ENCODE assay signal across 8 mouse cellular contexts in the genomic region with DNA sequence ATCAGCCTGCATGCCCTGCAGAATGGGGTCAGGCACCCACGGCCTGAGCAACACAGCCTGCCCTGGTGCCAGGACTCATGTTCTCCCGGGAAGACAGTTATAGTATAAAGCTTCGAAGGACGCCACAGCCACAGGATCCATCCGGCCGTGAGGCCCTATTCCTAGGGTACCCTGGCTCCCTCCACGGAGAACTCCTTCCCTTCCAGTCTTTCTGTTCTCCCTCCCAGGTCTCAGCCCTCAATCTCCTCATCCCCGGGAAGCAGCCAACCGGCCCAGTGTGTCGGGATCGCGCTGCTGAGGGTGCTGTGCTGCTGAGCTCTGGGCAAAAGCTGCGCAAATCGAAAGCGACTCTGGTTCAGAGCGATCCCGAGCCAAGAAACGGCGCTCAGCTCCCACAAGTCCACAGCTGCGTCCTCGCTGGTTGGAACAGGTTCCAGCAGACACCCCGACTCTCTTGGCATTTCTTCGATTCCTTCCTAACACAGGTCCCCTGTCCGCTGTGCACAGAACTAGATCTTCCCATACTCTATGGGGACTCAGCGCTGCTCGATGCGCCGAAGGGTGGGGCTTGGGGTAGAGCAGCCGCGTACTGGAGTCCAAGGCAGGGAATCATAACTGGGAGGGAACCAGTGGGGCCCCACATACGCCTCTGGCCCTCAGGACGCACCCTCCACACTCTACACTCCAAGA. TPM values are rescaled to one million over a fixed set of nuclear protein-coding genes. Genes with fewer than 3 reads are reported as not detected.
DNase-seq lines count a peak whose midpoint lies in the region; ATAC-seq and TF ChIP-seq lines count a peak whose summit lies in the region.

No protein-coding gene starts in this region.

- peak overlapping the region; percentile 67 for H3K4me3 ChIP-seq in E14TG2a.4 (replicated peaks; ENCODE audit: low read length)
- H3K4me3 ChIP-seq in embryonic facial prominence, embryonic 13.5 days, result peak overlapping the region; percentile 47
- peak overlapping the region; percentile 36 for H3K4me3 ChIP-seq in hindbrain, postnatal 0 days (ENCODE audit: low read length)
- peak overlapping the region; percentile 30 for H3K4me3 ChIP-seq in midbrain, embryonic 11.5 days (ENCODE audit: low read depth, low read length)

- H3K4me1 ChIP-seq in E14TG2a.4 (replicated peaks; ENCODE audit: low read depth, low read length), result peaks cover 41% of the 10 kb centered on the region
- H3K4me1 ChIP-seq in embryonic facial prominence, embryonic 13.5 days, result peaks cover 19% of the 10 kb centered on the region
- H3K4me1 ChIP-seq in hindbrain, postnatal 0 days (ENCODE audit: insufficient read depth, low read length), result peaks cover 12% of the 10 kb centered on the region; the same call in 1 of the 2 replicates
- H3K4me1 ChIP-seq in midbrain, embryonic 11.5 days (ENCODE audit: control insufficient read depth, insufficient read depth, low read length), result peaks cover 43% of the 10 kb centered on the region

- 2% methylated on average over 32 of the region's 32 CpGs for WGBS in embryonic facial prominence, embryonic 13.5 days
- WGBS in hindbrain, postnatal 0 days, result 2% methylated on average over 32 of the region's 32 CpGs
- 1% methylated on average over 32 of the region's 32 CpGs for WGBS in midbrain, embryonic 11.5 days

- H3K9ac ChIP-seq in embryonic facial prominence, embryonic 13.5 days, result peak overlapping the region; percentile 63
- peak overlapping the region; percentile 43 for H3K9ac ChIP-seq in hindbrain, postnatal 0 days (replicated peaks; ENCODE audit: low read length)
- peak overlapping the region; percentile 57; the same call in 1 of the 2 replicates for H3K9ac ChIP-seq in midbrain, embryonic 11.5 days (ENCODE audit: low read length)

- no peaks in the 10 kb centered on the region for H3K36me3 ChIP-seq in E14TG2a.4 (ENCODE audit: insufficient read depth, low read length)
- no peaks in the 10 kb centered on the region for H3K36me3 ChIP-seq in embryonic facial prominence, embryonic 13.5 days
- no peaks in the 10 kb centered on the region for H3K36me3 ChIP-seq in hindbrain, postnatal 0 days (ENCODE audit: insufficient read depth, low read length)
- H3K36me3 ChIP-seq in midbrain, embryonic 11.5 days (ENCODE audit: control insufficient read depth, insufficient read depth, low read length), result no peaks in the 10 kb centered on the region

- H3K27ac ChIP-seq in embryonic facial prominence, embryonic 13.5 days, result no peak overlapping the region
- peak overlapping the region; percentile 65 for H3K27ac ChIP-seq in hindbrain, postnatal 0 days
- no peak overlapping the region for H3K27ac ChIP-seq in midbrain, embryonic 11.5 days (ENCODE audit: low read depth, low read length)

- TF ChIP-seq CTCF in E14TG2a.4 (conservative IDR thresholded peaks at IDR 0.05; ENCODE audit: low read length), result no peak
- TF ChIP-seq CTCF in hindbrain, postnatal 0 days (IDR thresholded peaks at IDR 0.05; ENCODE audit: low read depth), result no peak

- H3K27me3 ChIP-seq in E14TG2a.4 (ENCODE audit: insufficient read depth, low read length), result peaks cover 88% of the 10 kb centered on the region
- H3K27me3 ChIP-seq in embryonic facial prominence, embryonic 13.5 days, result peaks cover 91% of the 10 kb centered on the region
- peaks cover 14% of the 10 kb centered on the region; the same call in 1 of the 2 replicates for H3K27me3 ChIP-seq in hindbrain, postnatal 0 days (ENCODE audit: insufficient read depth, low read length)
- H3K27me3 ChIP-seq in midbrain, embryonic 11.5 days (ENCODE audit: control insufficient read depth, insufficient read depth, low read length), result peaks cover 50% of the 10 kb centered on the region

- peak; percentile 44; the same call in 1 of the 2 replicates for ATAC-seq in embryonic facial prominence, embryonic 13.5 days (ENCODE audit: insufficient number of reproducible peaks, insufficient read depth, low FRiP score, low TSS enrichment, low read depth)
- ATAC-seq in hindbrain, postnatal 0 days, result peak; percentile 80
- peak; percentile 41 for ATAC-seq in midbrain, embryonic 11.5 days (ENCODE audit: low FRiP score)

- H3K9me3 ChIP-seq in E14TG2a.4 (ENCODE audit: low read length), result peaks cover 11% of the 10 kb centered on the region
- no peaks in the 10 kb centered on the region for H3K9me3 ChIP-seq in embryonic facial prominence, embryonic 13.5 days
- no peaks in the 10 kb centered on the region for H3K9me3 ChIP-seq in hindbrain, postnatal 0 days (ENCODE audit: low read length)
- H3K9me3 ChIP-seq in midbrain, embryonic 11.5 days (ENCODE audit: control insufficient read depth, low read length), result no peaks in the 10 kb centered on the region

- peak; percentile 50 to 59 for DNase-seq in cerebellum, postnatal 10 days
- no peak for DNase-seq in cerebellum, postnatal 4 days (ENCODE audit: low spot score in 2 of 2)
- peak; percentile 75 for DNase-seq in hindbrain, postnatal 0 days (ENCODE audit: low spot score)
- peak; percentile 98 for DNase-seq in midbrain, embryonic 11.5 days (ENCODE audit: low spot score, missing footprints)
- DNase-seq in layer of hippocampus, postnatal 14 days (ENCODE audit: low spot score in 2 of 2), result no peak
- no peak for DNase-seq in ovary, adult 18-20 months (ENCODE audit: low spot score)

- peak overlapping the region; percentile 75 for H3K4me2 ChIP-seq in embryonic facial prominence, embryonic 13.5 days
- H3K4me2 ChIP-seq in hindbrain, postnatal 0 days (ENCODE audit: low read depth, low read length), result peak overlapping the region; percentile 71
- H3K4me2 ChIP-seq in midbrain, embryonic 11.5 days, result peak overlapping the region; percentile 57

RNA-seq across cellular contexts. Expression of a gene that starts 11.0 kb away (rescaled TPM):
- polyA plus RNA-seq in embryonic facial prominence, embryonic 13.5 days (2015; fragmentation: Nextera tagmentation; extraction: Ambion mirVana), result 16.7 and 22.1 TPM in 2 replicates
- total RNA-seq in hindbrain, postnatal 0 days (2014; rRNA removed), result 46.9 and 48.7 TPM in 2 replicates
- polyA plus RNA-seq in hindbrain, postnatal 0 days (2015; fragmentation: Nextera tagmentation; extraction: Ambion mirVana), result 23.6 and 24.9 TPM in 2 replicates
- 38.6 and 38.9 TPM in 2 replicates for polyA plus RNA-seq in midbrain, embryonic 11.5 days (2014; fragmentation: Nextera tagmentation; extraction: Ambion mirVana)
- total RNA-seq in layer of hippocampus, postnatal 14 days (2021), result 1 to 10 TPM in 1 of 2 experiments, under 1 TPM in 1; 0.37 to 1.0 TPM

Comparison
In these comparisons a context has a peak if more than half of its experiments do, and no peak if none do; other contexts are left out.
1. DNase-seq: peak in cerebellum, postnatal 10 days (2 of 2), hindbrain, postnatal 0 days (single experiment) and midbrain, embryonic 11.5 days (single experiment); none in cerebellum, postnatal 4 days (0 of 2), layer of hippocampus, postnatal 14 days (0 of 2) and ovary, adult 18-20 months (single experiment).
2. Peak in every context shown above with its lines, with median percentiles within 50 percentile points of each other: H3K4me3 ChIP-seq, ATAC-seq, H3K4me2 ChIP-seq and H3K9ac ChIP-seq.